Mouse (Mus musculus): ENCODE measurements around the gene Gpat3.

DNA sequence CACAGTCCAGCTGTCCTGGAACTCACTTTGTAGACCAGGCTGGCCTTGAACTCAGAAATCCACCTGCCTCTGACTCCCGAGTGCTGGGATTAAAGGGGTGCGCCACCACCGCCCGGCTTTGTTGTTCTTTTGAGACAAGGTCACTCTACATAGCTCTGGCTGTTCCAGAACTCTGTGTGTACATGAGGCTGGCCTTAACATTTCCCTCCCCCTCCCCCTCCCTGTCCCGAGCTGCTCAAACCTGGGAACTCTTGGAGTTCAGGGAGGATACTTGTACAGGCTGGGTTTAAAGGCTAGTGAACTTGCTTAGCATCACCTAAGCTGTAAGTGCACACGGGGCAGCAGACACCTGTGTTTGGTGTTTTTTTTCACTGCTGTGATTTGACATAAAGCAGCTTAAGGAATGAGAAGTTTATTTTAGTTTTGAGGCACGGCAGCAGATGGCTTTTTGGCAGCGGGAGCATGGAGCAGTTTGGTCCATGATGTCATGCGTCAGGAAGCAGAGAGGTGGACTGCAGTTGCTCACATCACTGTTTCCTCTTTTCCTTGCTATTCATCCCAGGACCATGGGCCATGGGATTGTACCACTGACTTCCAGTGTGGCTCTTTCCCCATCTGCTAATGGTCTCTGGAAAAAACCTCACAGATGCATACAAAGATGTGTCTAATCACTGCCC is 9.5 kb upstream of the Gpat3 start:
- no peak for TF ChIP-seq POLR2A (IDR thresholded peaks at IDR 0.05; ENCODE audit: insufficient read length, low read depth)
- TF ChIP-seq MYOG (IDR thresholded peaks at IDR 0.05; ENCODE audit: control insufficient read depth in 1 of 3, insufficient read depth in 1 of 3, insufficient read length in 2 of 3, low read depth in 2 of 3) = no peak
- TF ChIP-seq TCF12 (IDR thresholded peaks at IDR 0.05; ENCODE audit: insufficient read depth, poor library complexity, severe bottlenecking) = no peak
- no peak for TF ChIP-seq MAX (IDR thresholded peaks at IDR 0.05; ENCODE audit: low read depth)
- no peak for TF ChIP-seq E2F4 (IDR thresholded peaks at IDR 0.05; ENCODE audit: insufficient read depth)
- no peak for TF ChIP-seq SRF (IDR thresholded peaks at IDR 0.05; ENCODE audit: control insufficient read depth, insufficient read length, low read depth)
- TF ChIP-seq CEBPB (IDR thresholded peaks at IDR 0.05; ENCODE audit: insufficient read depth, poor library complexity, severe bottlenecking) = no peak
- no peak for TF ChIP-seq POLR2AphosphoS2 (IDR thresholded peaks at IDR 0.05; ENCODE audit: insufficient read length, low read depth)
- TF ChIP-seq MYOD1 (IDR thresholded peaks at IDR 0.05; ENCODE audit: control insufficient read depth in 1 of 3, insufficient read length in 2 of 3, low read depth in 2 of 3) = peak in 2 of 3 experiments; percentile 42 to 66
- no peak for TF ChIP-seq USF1 (IDR thresholded peaks at IDR 0.05; ENCODE audit: low read depth)

Measured in myocyte (in vitro differentiated cells).